Mouse (Mus musculus): ENCODE measurements around the gene Slc37a1.

GRCm38 (mm10) chr17:31295892-31296781 is 9.5 kb downstream of the Slc37a1 start:
- TF ChIP-seq GATA1 (IDR thresholded peaks at IDR 0.05; ENCODE audit: borderline replicate concordance, low read length) (no peak), FLI1 (IDR thresholded peaks at IDR 0.05; ENCODE audit: low read length) (no peak)

Measured in megakaryocyte, embryonic 14.5 days (primary cell).